Mouse (Mus musculus): ENCODE measurements around the gene Alad. TPM values are rescaled to one million over a fixed set of nuclear protein-coding genes. Genes with fewer than 3 reads are reported as not detected.

The Alad gene
- polyA plus RNA-seq, 1 experiment from 2014 or later: 69.3 TPM

DNA sequence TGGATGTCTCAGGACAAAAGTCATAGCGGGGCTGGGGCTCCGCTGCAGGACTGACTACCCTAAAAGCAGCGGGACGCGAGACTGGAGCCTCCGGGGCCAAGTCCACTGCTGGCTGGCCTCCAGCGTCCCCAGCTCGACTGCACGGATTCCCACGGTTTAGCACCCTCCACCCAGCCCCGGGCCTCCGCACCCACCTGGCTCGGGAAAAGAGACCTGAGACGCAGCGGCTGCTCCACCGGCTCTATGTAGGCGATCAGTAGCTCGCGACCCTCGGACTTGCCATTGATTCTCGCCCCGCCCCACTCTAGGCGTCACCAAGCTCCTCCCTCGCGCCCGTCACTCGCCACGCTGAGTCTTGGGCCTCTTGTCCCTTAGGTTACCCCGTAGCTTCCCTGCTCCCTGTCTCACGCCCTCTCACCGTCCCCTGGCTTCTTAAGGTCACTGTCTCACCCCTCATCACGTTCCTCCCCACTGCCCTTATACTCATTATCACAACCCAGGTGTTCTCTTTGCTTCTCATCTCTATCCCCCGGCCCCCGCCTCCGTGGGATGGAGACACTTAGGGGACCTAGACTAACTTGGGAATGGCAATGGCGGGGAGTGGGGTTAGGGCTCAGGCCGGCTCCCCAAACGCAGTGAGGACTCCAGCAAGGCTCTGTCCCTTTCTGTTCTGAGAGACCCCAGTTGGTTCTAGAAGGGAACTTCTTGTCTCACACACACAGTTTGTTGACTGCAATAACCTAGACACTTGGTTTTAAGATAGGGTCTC lies 17.6 kb downstream of the Alad start:
- peak; percentile 95 for ATAC-seq (ENCODE audit: low FRiP score, low TSS enrichment)
- peaks cover 24% of the 10 kb centered on the region for H3K36me3 ChIP-seq (ENCODE audit: control insufficient read depth, insufficient read depth, low read length)
- H3K9ac ChIP-seq (replicated peaks; ENCODE audit: low read length): peak overlapping the region; percentile 82
- peak overlapping the region; percentile 72 for H3K4me3 ChIP-seq (replicated peaks; ENCODE audit: low read depth, low read length)
- WGBS: 1% methylated on average over 38 of the region's 38 CpGs
- H3K9me3 ChIP-seq (ENCODE audit: control insufficient read depth, low read length): no peaks in the 10 kb centered on the region
- H3K27me3 ChIP-seq (ENCODE audit: control insufficient read depth, insufficient read depth, low read length): no peaks in the 10 kb centered on the region
- peak overlapping the region; percentile 72 for H3K4me2 ChIP-seq (ENCODE audit: low read length)
- H3K27ac ChIP-seq (replicated peaks; ENCODE audit: low read depth, low read length): peak overlapping the region; percentile 55; the same call in 1 of the 2 replicates
- DNase-seq: peak; percentile 94
- H3K4me1 ChIP-seq (ENCODE audit: control insufficient read depth, insufficient read depth, low read length): peaks cover 2% of the 10 kb centered on the region; the same call in 1 of the 2 replicates

GRCm38 (mm10) chr4:62501534-62501933 lies 18.2 kb downstream of the Alad start:
- peaks cover 2% of the 10 kb centered on the region; the same call in 1 of the 2 replicates for H3K4me1 ChIP-seq (ENCODE audit: control insufficient read depth, insufficient read depth, low read length)
- no peaks in the 10 kb centered on the region for H3K27me3 ChIP-seq (ENCODE audit: control insufficient read depth, insufficient read depth, low read length)
- H3K9me3 ChIP-seq (ENCODE audit: control insufficient read depth, low read length): no peaks in the 10 kb centered on the region
- peak overlapping the region; percentile 72 for H3K4me2 ChIP-seq (ENCODE audit: low read length)
- ATAC-seq (ENCODE audit: low FRiP score, low TSS enrichment): peak; percentile 12; the same call in 1 of the 2 replicates
- DNase-seq: no peak
- H3K9ac ChIP-seq (replicated peaks; ENCODE audit: low read length): peak overlapping the region; percentile 82
- WGBS: 3% methylated on average over 7 of the region's 7 CpGs
- H3K36me3 ChIP-seq (ENCODE audit: control insufficient read depth, insufficient read depth, low read length): peaks cover 26% of the 10 kb centered on the region
- peak overlapping the region; percentile 72 for H3K4me3 ChIP-seq (replicated peaks; ENCODE audit: low read depth, low read length)
- peak overlapping the region; percentile 55; the same call in 1 of the 2 replicates for H3K27ac ChIP-seq (replicated peaks; ENCODE audit: low read depth, low read length)

DNA sequence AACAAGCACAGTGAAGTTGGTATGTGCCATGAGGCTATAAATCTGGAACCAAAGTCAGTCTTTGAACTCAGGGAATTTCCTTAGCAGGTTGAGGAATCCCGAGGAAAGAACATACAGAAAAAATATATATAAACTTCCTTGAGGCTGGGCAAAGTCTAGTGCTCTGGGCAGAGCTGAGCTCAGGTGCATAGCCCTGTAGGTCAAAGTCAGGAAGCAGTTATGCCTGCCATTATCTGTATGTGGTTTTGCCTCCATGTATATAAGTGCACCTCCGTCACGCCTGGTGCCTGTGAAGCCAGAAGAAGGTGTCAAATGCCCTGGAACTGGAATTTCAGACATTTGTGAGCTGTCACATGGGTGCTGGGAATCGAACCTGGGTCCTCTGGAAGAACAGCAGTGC lies 18.9 kb downstream of the Alad start:
- no peaks in the 10 kb centered on the region for H3K9me3 ChIP-seq (ENCODE audit: control insufficient read depth, low read length)
- no peak for DNase-seq
- H3K36me3 ChIP-seq (ENCODE audit: control insufficient read depth, insufficient read depth, low read length): peaks cover 27% of the 10 kb centered on the region
- no peak for ATAC-seq (ENCODE audit: low FRiP score, low TSS enrichment)
- no peaks in the 10 kb centered on the region for H3K27me3 ChIP-seq (ENCODE audit: control insufficient read depth, insufficient read depth, low read length)
- H3K4me2 ChIP-seq (ENCODE audit: low read length): peak overlapping the region; percentile 72
- H3K4me1 ChIP-seq (ENCODE audit: control insufficient read depth, insufficient read depth, low read length): peaks cover 2% of the 10 kb centered on the region; the same call in 1 of the 2 replicates
- 89% methylated on average over 4 of the region's 4 CpGs for WGBS
- H3K9ac ChIP-seq (replicated peaks; ENCODE audit: low read length): no peak overlapping the region
- H3K4me3 ChIP-seq (replicated peaks; ENCODE audit: low read depth, low read length): peak overlapping the region; percentile 72; the same call in 1 of the 2 replicates
- H3K27ac ChIP-seq (replicated peaks; ENCODE audit: low read depth, low read length): no peak overlapping the region

GRCm38 (mm10) chr4:62496815-62497214 lies 22.9 kb downstream of the Alad start:
- Histone ChIP-seq H3K9me3 (ENCODE audit: control insufficient read depth, low read length) (no peaks in the 10 kb centered on the region), H3K4me3 (replicated peaks; ENCODE audit: low read depth, low read length) (no peak overlapping the region), H3K36me3 (ENCODE audit: control insufficient read depth, insufficient read depth, low read length) (peaks cover 27% of the 10 kb centered on the region), H3K9ac (replicated peaks; ENCODE audit: low read length) (no peak overlapping the region), H3K4me2 (ENCODE audit: low read length) (no peak overlapping the region), H3K27ac (replicated peaks; ENCODE audit: low read depth, low read length) (no peak overlapping the region), H3K27me3 (ENCODE audit: control insufficient read depth, insufficient read depth, low read length) (no peaks in the 10 kb centered on the region), H3K4me1 (ENCODE audit: control insufficient read depth, insufficient read depth, low read length) (peaks cover 2% of the 10 kb centered on the region; the same call in 1 of the 2 replicates)
- WGBS: 82% methylated on average over 8 of the region's 8 CpGs
- ATAC-seq (ENCODE audit: low FRiP score, low TSS enrichment) (no peak), DNase-seq (peak; percentile 35)

DNA sequence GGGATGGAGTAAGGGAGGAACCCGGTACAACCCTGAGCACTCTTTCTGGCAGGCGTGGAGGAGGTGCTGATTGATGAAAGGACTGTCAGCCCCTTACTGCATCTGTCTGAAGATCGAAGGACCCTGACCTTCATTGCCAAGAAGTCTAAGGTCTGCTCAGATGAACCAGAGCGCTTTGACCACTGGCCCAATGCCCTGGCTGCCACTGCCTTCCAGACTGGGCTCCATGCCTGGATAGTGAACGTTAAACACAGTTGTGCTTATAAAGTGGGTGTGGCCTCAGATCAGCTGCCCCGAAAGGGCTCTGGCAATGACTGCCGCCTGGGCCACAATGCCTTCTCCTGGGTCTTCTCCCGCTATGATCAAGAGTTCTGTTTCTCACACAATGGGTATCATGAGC lies 23.8 kb downstream of the Alad start:
- Histone ChIP-seq H3K4me3 (replicated peaks; ENCODE audit: low read depth, low read length) (no peak overlapping the region), H3K9ac (replicated peaks; ENCODE audit: low read length) (no peak overlapping the region), H3K9me3 (ENCODE audit: control insufficient read depth, low read length) (no peaks in the 10 kb centered on the region), H3K27ac (replicated peaks; ENCODE audit: low read depth, low read length) (no peak overlapping the region), H3K27me3 (ENCODE audit: control insufficient read depth, insufficient read depth, low read length) (no peaks in the 10 kb centered on the region), H3K4me2 (ENCODE audit: low read length) (no peak overlapping the region), H3K36me3 (ENCODE audit: control insufficient read depth, insufficient read depth, low read length) (peaks cover 27% of the 10 kb centered on the region), H3K4me1 (ENCODE audit: control insufficient read depth, insufficient read depth, low read length) (no peaks in the 10 kb centered on the region)
- 84% methylated on average over 8 of the region's 8 CpGs for WGBS
- DNase-seq (no peak), ATAC-seq (ENCODE audit: low FRiP score, low TSS enrichment) (no peak)

DNA sequence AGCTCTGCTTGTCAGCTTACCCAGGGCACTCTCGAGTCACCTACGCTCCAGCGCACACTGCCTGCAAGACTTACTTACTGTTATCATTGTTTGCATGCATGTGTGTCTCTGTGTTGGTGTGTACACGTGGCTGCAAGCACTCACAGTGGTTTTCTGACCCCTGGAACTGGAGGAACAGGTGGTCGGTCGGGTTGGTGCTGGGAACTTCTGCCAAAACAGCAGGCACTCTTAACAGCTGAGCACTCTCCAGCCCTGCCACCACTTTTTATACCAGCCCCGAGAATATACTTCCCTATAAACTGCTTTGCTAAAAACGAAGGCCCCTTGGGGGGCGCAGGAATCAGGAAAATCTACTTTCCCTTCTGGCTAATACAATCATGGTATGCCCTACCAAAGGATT lies 25.5 kb downstream of the Alad start:
- H3K4me1 ChIP-seq (ENCODE audit: control insufficient read depth, insufficient read depth, low read length): no peaks in the 10 kb centered on the region
- no peak overlapping the region for H3K9ac ChIP-seq (replicated peaks; ENCODE audit: low read length)
- no peak for DNase-seq
- no peak overlapping the region for H3K27ac ChIP-seq (replicated peaks; ENCODE audit: low read depth, low read length)
- no peaks in the 10 kb centered on the region for H3K27me3 ChIP-seq (ENCODE audit: control insufficient read depth, insufficient read depth, low read length)
- H3K36me3 ChIP-seq (ENCODE audit: control insufficient read depth, insufficient read depth, low read length): peaks cover 21% of the 10 kb centered on the region
- H3K4me2 ChIP-seq (ENCODE audit: low read length): no peak overlapping the region
- no peaks in the 10 kb centered on the region for H3K9me3 ChIP-seq (ENCODE audit: control insufficient read depth, low read length)
- ATAC-seq (ENCODE audit: low FRiP score, low TSS enrichment): no peak
- no peak overlapping the region for H3K4me3 ChIP-seq (replicated peaks; ENCODE audit: low read depth, low read length)
- 67% methylated on average over 9 of the region's 9 CpGs for WGBS

DNA sequence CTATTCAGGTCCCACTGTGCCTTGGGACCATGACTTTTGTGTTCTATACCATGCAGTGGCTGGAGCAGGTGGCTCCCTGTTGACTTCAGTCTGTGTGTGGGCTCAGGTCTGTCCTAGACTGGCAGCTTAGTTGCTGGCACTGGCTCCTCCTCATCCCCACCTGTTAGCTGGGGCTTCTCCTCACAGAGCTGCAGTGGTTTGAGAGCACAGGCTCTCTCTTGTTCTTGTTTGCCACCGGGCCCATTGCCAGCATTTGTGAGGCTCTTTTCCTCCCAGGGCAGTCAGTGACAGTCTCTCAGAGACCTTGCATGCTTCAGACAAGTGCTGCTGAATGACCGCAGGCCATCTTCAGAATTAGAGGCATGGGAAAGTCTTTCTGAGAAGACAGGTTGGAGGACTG lies 27.0 kb downstream of the Alad start:
- Histone ChIP-seq H3K4me3 (replicated peaks; ENCODE audit: low read depth, low read length) (no peak overlapping the region), H3K4me1 (ENCODE audit: control insufficient read depth, insufficient read depth, low read length) (no peaks in the 10 kb centered on the region), H3K4me2 (ENCODE audit: low read length) (no peak overlapping the region), H3K27me3 (ENCODE audit: control insufficient read depth, insufficient read depth, low read length) (no peaks in the 10 kb centered on the region), H3K27ac (replicated peaks; ENCODE audit: low read depth, low read length) (no peak overlapping the region), H3K36me3 (ENCODE audit: control insufficient read depth, insufficient read depth, low read length) (peaks cover 8% of the 10 kb centered on the region; the same call in 1 of the 2 replicates), H3K9ac (replicated peaks; ENCODE audit: low read length) (no peak overlapping the region), H3K9me3 (ENCODE audit: control insufficient read depth, low read length) (no peaks in the 10 kb centered on the region)
- no peak for DNase-seq
- 85% methylated on average over 2 of the region's 2 CpGs for WGBS
- ATAC-seq (ENCODE audit: low FRiP score, low TSS enrichment): no peak

- Histone ChIP-seq H3K9me3 (ENCODE audit: control insufficient read depth, low read length) (no peaks in the 10 kb centered on the region), H3K27me3 (ENCODE audit: control insufficient read depth, insufficient read depth, low read length) (no peaks in the 10 kb centered on the region), H3K9ac (replicated peaks; ENCODE audit: low read length) (no peak overlapping the region), H3K4me1 (ENCODE audit: control insufficient read depth, insufficient read depth, low read length) (no peaks in the 10 kb centered on the region), H3K4me3 (replicated peaks; ENCODE audit: low read depth, low read length) (no peak overlapping the region), H3K36me3 (ENCODE audit: control insufficient read depth, insufficient read depth, low read length) (no peaks in the 10 kb centered on the region), H3K4me2 (ENCODE audit: low read length) (no peak overlapping the region), H3K27ac (replicated peaks; ENCODE audit: low read depth, low read length) (no peak overlapping the region)
- 91% methylated on average over 2 of the region's 2 CpGs for WGBS
- DNase-seq: no peak
- no peak for ATAC-seq (ENCODE audit: low FRiP score, low TSS enrichment)
These were observed 31.8 kb downstream of the Alad start for GRCm38 (mm10) chr4:62487914-62488313.

DNA sequence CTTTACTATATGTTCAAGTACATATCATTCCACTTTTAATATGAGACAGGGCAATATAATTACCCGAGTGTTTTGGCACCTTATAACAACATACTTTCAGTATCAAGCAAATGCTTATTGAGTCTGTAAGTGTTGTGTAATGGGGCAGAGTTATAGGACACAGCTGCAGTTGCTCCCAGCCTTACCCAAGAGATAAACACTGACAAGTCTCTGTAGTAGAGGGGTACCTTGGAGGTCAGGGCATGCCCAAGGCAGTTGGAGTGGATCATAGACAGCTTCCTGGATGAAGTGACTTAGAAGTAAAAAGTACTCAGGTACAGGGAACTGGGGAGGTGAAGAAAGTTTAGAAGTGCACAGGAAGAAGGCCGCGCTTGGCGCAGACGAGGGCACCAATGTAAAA lies 32.5 kb downstream of the Alad start:
- Histone ChIP-seq H3K4me1 (ENCODE audit: control insufficient read depth, insufficient read depth, low read length) (no peaks in the 10 kb centered on the region), H3K36me3 (ENCODE audit: control insufficient read depth, insufficient read depth, low read length) (no peaks in the 10 kb centered on the region), H3K9ac (replicated peaks; ENCODE audit: low read length) (no peak overlapping the region), H3K27ac (replicated peaks; ENCODE audit: low read depth, low read length) (no peak overlapping the region), H3K4me3 (replicated peaks; ENCODE audit: low read depth, low read length) (no peak overlapping the region), H3K4me2 (ENCODE audit: low read length) (no peak overlapping the region), H3K27me3 (ENCODE audit: control insufficient read depth, insufficient read depth, low read length) (no peaks in the 10 kb centered on the region), H3K9me3 (ENCODE audit: control insufficient read depth, low read length) (no peaks in the 10 kb centered on the region)
- 94% methylated on average over 5 of the region's 5 CpGs for WGBS
- DNase-seq (no peak), ATAC-seq (ENCODE audit: low FRiP score, low TSS enrichment) (no peak)
